In the genomic region with DNA sequence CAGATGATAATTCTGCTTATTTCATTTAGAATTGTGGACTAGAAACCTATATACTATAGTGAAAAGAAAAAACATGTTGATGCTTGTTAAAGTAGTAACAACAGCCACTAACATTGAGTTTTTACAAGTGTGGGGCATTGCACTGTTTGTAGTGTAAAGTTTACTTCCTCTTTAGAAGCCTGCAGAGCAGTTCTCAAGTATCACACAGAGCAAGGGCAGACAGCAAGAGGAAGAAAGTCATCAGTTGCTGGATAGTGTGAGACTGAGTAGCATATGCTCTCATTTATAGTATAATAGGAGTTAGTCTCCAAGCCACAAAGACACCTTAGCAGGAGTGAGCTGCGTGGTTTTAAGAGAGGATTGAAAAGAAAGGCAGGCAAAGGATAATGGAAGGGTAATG, we compare ENCODE assay signal across 23 mouse cellular contexts.
DNase-seq lines count a peak whose midpoint lies in the region; ATAC-seq and TF ChIP-seq lines count a peak whose summit lies in the region.
"Had no signal": no experiment of that assay in that cellular context is flagged by ENCODE, and none has a peak within 500 bp of the region (broad histone marks: within the 10 kb centered on the region; RNA-seq: fewer than 3 reads in every experiment).

No protein-coding gene starts in this region.

- no peaks in the 10 kb centered on the region for H3K36me3 ChIP-seq in spleen, adult 2 months (ENCODE audit: control insufficient read depth, insufficient read depth, low read length)
- H3K36me3 ChIP-seq in G1E (replicated peaks), result peaks cover 40% of the 10 kb centered on the region
- peaks cover 2% of the 10 kb centered on the region for H3K36me3 ChIP-seq in kidney, embryonic 15.5 days
- peaks cover 2% of the 10 kb centered on the region for H3K36me3 ChIP-seq in kidney, embryonic 16.5 days (ENCODE audit: insufficient read depth, low read length)
- H3K36me3 ChIP-seq: intestine, embryonic 15.5 days had no signal

- H3K4me2 ChIP-seq in kidney, embryonic 15.5 days, result no peak overlapping the region
- no peak overlapping the region for H3K4me2 ChIP-seq in kidney, embryonic 16.5 days (replicated peaks; ENCODE audit: low read depth, low read length)
- H3K4me2 ChIP-seq: embryonic facial prominence, embryonic 13.5 days; forebrain, embryonic 13.5 days; heart, embryonic 15.5 days; hindbrain, embryonic 14.5 days; intestine, embryonic 15.5 days had no signal

- peak; percentile 52; the same call in 1 of the 2 replicates for ATAC-seq in G1E (ENCODE audit: extremely low read depth, insufficient number of reproducible peaks, low FRiP score, poor library complexity, severe bottlenecking)
- peak; percentile 37; the same call in 1 of the 2 replicates for ATAC-seq in granulocyte monocyte progenitor cell, adult 5-6 weeks (replicated peaks; ENCODE audit: poor library complexity, severe bottlenecking)
- ATAC-seq in neutrophil, adult 5-6 weeks (ENCODE audit: extremely low read depth, insufficient number of reproducible peaks, low FRiP score, poor library complexity, severe bottlenecking), result peak; percentile 55
- ATAC-seq in kidney, embryonic 15.5 days (replicated peaks; ENCODE audit: low FRiP score), result no peak
- ATAC-seq in kidney, embryonic 16.5 days (ENCODE audit: low FRiP score, low TSS enrichment), result no peak
- ATAC-seq: forebrain, embryonic 13.5 days; forebrain, postnatal 0 days; intestine, embryonic 15.5 days had no signal

- peaks cover 3% of the 10 kb centered on the region for H3K4me1 ChIP-seq in spleen, adult 2 months (ENCODE audit: control insufficient read depth, insufficient read depth, insufficient read length)
- peaks cover 20% of the 10 kb centered on the region for H3K4me1 ChIP-seq in G1E (ENCODE audit: insufficient read depth, low read depth, low read length)
- peaks cover 11% of the 10 kb centered on the region; the same call in 1 of the 2 replicates for H3K4me1 ChIP-seq in kidney, embryonic 15.5 days
- H3K4me1 ChIP-seq in kidney, embryonic 16.5 days (ENCODE audit: insufficient read depth, low read length), result peaks cover 11% of the 10 kb centered on the region; the same call in 1 of the 2 replicates
- H3K4me1 ChIP-seq: embryonic facial prominence, embryonic 13.5 days; forebrain, embryonic 13.5 days; hindbrain, embryonic 10.5 days; intestine, embryonic 15.5 days had no signal

- WGBS in spleen, adult 2 months, result 18% methylated on average over 1 of the region's 1 CpGs
- WGBS in kidney, embryonic 15.5 days, result 61% methylated on average over 1 of the region's 1 CpGs
- WGBS in kidney, embryonic 16.5 days, result 55% methylated on average over 1 of the region's 1 CpGs

- no peak for DNase-seq in spleen, adult 2 months (ENCODE audit: low read depth in 1 of 2, low spot score in 2 of 2)
- DNase-seq in spleen, adult 12 weeks (ENCODE audit: low spot score), result no peak
- no peak for DNase-seq in G1E (ENCODE audit: low spot score)
- DNase-seq in adrenal gland, adult 8-10 months, result no peak
- DNase-seq: adrenal gland, postnatal 10 days; cerebellum, adult 11 months; cerebellum, adult 9-10 months; cerebellum, postnatal 25 days; forebrain, postnatal 0 days; gastrocnemius, postnatal 25 days; heart, adult 18-20 months; heart, postnatal 14 days had no signal

- TF ChIP-seq CTCF in spleen, adult 2 months (IDR thresholded peaks at IDR 0.05; ENCODE audit: extremely low read depth, insufficient read depth, insufficient read length, insufficient replicate concordance), result no peak
- TF ChIP-seq CTCF in G1E (IDR thresholded peaks at IDR 0.05; ENCODE audit: low read depth, low read length), result no peak

- peak overlapping the region; percentile 6; the same call in 1 of the 2 replicates for H3K27ac ChIP-seq in spleen, adult 2 months (ENCODE audit: insufficient read depth, low read length)
- H3K27ac ChIP-seq in kidney, embryonic 15.5 days, result no peak overlapping the region
- H3K27ac ChIP-seq in kidney, embryonic 16.5 days (ENCODE audit: low read length), result no peak overlapping the region
- H3K27ac ChIP-seq: embryonic facial prominence, embryonic 13.5 days; forebrain, embryonic 13.5 days; heart, embryonic 10.5 days; heart, embryonic 15.5 days; hindbrain, embryonic 10.5 days; hindbrain, embryonic 14.5 days; intestine, embryonic 15.5 days had no signal

- peaks cover 2% of the 10 kb centered on the region for H3K9me3 ChIP-seq in G1E (replicated peaks)
- no peaks in the 10 kb centered on the region for H3K9me3 ChIP-seq in kidney, embryonic 15.5 days (replicated peaks)
- peaks cover 1% of the 10 kb centered on the region; the same call in 1 of the 2 replicates for H3K9me3 ChIP-seq in kidney, embryonic 16.5 days (ENCODE audit: low read length)
- H3K9me3 ChIP-seq: forebrain, embryonic 13.5 days; heart, embryonic 10.5 days; heart, embryonic 15.5 days; intestine, embryonic 15.5 days had no signal

- no peak for TF ChIP-seq POLR2A in spleen, adult 2 months (IDR thresholded peaks at IDR 0.05; ENCODE audit: low read depth, low read length)

- no peaks in the 10 kb centered on the region for H3K27me3 ChIP-seq in spleen, adult 2 months (ENCODE audit: control insufficient read depth, insufficient read depth, low read length)
- H3K27me3 ChIP-seq in G1E (ENCODE audit: insufficient read depth, low read length), result no peaks in the 10 kb centered on the region
- H3K27me3 ChIP-seq in kidney, embryonic 15.5 days, result no peaks in the 10 kb centered on the region
- no peaks in the 10 kb centered on the region for H3K27me3 ChIP-seq in kidney, embryonic 16.5 days (ENCODE audit: insufficient read depth, low read length)
- H3K27me3 ChIP-seq: embryonic facial prominence, embryonic 13.5 days; forebrain, embryonic 13.5 days; heart, embryonic 15.5 days; intestine, embryonic 15.5 days had no signal

- H3K9ac ChIP-seq in kidney, embryonic 15.5 days, result no peak overlapping the region
- no peak overlapping the region for H3K9ac ChIP-seq in kidney, embryonic 16.5 days (replicated peaks; ENCODE audit: low read length)
- H3K9ac ChIP-seq: embryonic facial prominence, embryonic 13.5 days; forebrain, embryonic 13.5 days; forebrain, postnatal 0 days; heart, embryonic 15.5 days; hindbrain, embryonic 14.5 days; intestine, embryonic 15.5 days had no signal

- H3K4me3 ChIP-seq in spleen, adult 2 months (ENCODE audit: extremely low read depth, insufficient read depth, insufficient read length), result no peak overlapping the region
- H3K4me3 ChIP-seq in G1E (ENCODE audit: low read depth, low read length), result no peak overlapping the region
- no peak overlapping the region for H3K4me3 ChIP-seq in kidney, embryonic 15.5 days (replicated peaks)
- no peak overlapping the region for H3K4me3 ChIP-seq in kidney, embryonic 16.5 days (ENCODE audit: low read length)
- H3K4me3 ChIP-seq: embryonic facial prominence, embryonic 13.5 days; forebrain, embryonic 13.5 days; heart, embryonic 10.5 days; heart, embryonic 15.5 days; hindbrain, embryonic 10.5 days; intestine, embryonic 15.5 days had no signal

Comparison
In these comparisons a context has a peak if more than half of its experiments do, and no peak if none do; other contexts are left out.
1. ATAC-seq: peak in G1E (single experiment), granulocyte monocyte progenitor cell, adult 5-6 weeks (single experiment) and neutrophil, adult 5-6 weeks (single experiment); none in kidney, embryonic 15.5 days (single experiment) and kidney, embryonic 16.5 days (single experiment).